Mouse (Mus musculus): ENCODE measurements around the gene Sytl5. TPM values are rescaled to one million over a fixed set of nuclear protein-coding genes. Genes with fewer than 3 reads are reported as not detected.

Gene Sytl5
- polyA plus RNA-seq (2014; fragmentation: Illumina TruSeq; extraction: RNeasy Lipid Tissue Mini Kit (QIAGEN cat#74804); ENCODE audit: low read depth, low replicate concordance) = 1.5 TPM

DNA sequence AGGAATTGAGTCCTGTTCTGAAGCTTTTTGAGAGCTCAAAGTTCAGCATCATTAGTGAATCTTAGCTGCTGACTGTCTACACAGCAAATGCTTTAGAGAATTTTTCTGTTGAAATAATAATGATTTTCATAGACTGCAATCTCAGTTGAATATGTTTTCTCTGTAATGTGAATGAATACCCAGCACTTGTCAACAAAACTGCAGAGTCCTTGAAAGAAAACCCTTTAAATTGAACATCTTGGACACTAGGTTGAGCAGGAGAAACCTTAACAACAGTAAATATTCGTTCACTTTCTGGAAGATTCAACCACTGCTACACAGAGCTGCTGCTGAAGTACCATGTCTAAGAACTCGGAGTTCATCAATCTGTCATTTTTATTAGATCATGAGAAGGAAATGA lies at the start of gene Sytl5:
TSS of gene Sytl5 (plus strand) at position 301 of the 400 bp plus-strand sequence.

DNA sequence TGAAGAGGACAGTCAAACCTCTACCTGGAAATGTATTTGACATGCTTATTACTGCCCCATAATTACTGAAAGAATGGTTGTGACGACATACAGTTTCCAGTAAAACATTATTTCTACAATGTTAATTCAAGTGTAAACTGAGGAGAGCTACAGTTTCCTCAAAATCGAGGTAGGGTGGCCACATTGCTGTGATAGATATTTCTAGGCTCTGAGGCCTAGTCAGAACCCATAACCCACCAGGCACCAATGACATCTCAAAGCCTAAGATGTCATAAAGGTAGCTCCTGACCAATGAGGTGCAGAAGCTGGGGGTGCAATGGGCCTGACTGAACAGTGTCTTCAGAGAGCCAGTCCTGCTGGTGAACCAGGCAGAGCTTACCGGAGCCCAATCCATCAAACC lies 38.8 kb upstream of the Sytl5 start, which contains the start of gene Hypm:
TSS of gene Hypm (plus strand) at position 301 of the 400 bp plus-strand sequence.

DNA sequence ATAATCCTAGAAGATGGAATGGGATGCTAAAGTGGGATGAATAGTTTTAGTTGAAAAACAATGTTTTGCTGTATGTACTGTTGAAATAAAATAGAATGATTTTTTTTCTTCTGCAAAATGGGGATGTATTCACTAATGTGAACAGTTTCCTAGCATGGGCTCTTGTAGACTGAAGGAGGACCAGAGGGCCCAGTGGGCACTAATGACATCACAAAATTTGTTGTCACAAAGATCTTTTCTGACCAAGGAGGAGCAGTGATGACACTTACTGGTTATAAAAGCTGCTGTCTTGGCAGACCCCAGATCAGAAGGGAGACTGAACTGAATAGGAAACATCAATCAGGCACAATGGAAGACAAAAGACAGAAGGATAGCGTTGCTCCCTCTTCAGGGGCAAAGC lies 36.0 kb upstream of the Sytl5 start, which contains the start of gene H2al3:
TSS of gene H2al3 (plus strand) at position 301 of the 400 bp plus-strand sequence.

Other genes with a start within 250 kb of the Sytl5 start
- 364 TPM for gene Dynlt3, start 222.6 kb upstream of the Sytl5 start, polyA plus RNA-seq (2014; fragmentation: Illumina TruSeq; extraction: RNeasy Lipid Tissue Mini Kit (QIAGEN cat#74804); ENCODE audit: low read depth, low replicate concordance)
- gene Hypm, start 38.7 kb upstream of the Sytl5 start, polyA plus RNA-seq (2014; fragmentation: Illumina TruSeq; extraction: RNeasy Lipid Tissue Mini Kit (QIAGEN cat#74804); ENCODE audit: low read depth, low replicate concordance) = not detected
- gene H2al3, start 35.9 kb upstream of the Sytl5 start, polyA plus RNA-seq (2014; fragmentation: Illumina TruSeq; extraction: RNeasy Lipid Tissue Mini Kit (QIAGEN cat#74804); ENCODE audit: low read depth, low replicate concordance) = not detected
- 7.8 TPM for gene Srpx, start 232.1 kb downstream of the Sytl5 start, polyA plus RNA-seq (2014; fragmentation: Illumina TruSeq; extraction: RNeasy Lipid Tissue Mini Kit (QIAGEN cat#74804); ENCODE audit: low read depth, low replicate concordance)